Mouse (Mus musculus): ENCODE measurements around the gene BC049715. TPM values are rescaled to one million over a fixed set of nuclear protein-coding genes. Genes with fewer than 3 reads are reported as not detected.
A peak's percentile ranks its signal among the peaks of the same experiment; 100 is the strongest.

BC049715 gene
- polyA plus RNA-seq, 1 experiment from 2014 or later = 1.8 TPM

- Histone ChIP-seq H3K9ac (ENCODE audit: low read depth, low read length) (no peak overlapping the region), H3K4me1 (replicated peaks; ENCODE audit: control insufficient read depth, insufficient read depth, low read length) (no peaks in the 10 kb centered on the region; the same call in 1 of the 2 replicates), H3K36me3 (ENCODE audit: control insufficient read depth, insufficient read depth) (no peaks in the 10 kb centered on the region), H3K4me2 (replicated peaks; ENCODE audit: low read depth) (no peak overlapping the region), H3K9me3 (ENCODE audit: control insufficient read depth) (no peaks in the 10 kb centered on the region), H3K27me3 (replicated peaks; ENCODE audit: control insufficient read depth, insufficient read depth, low read length) (no peaks in the 10 kb centered on the region), H3K27ac (ENCODE audit: low read depth, low read length) (no peak overlapping the region), H3K4me3 (ENCODE audit: low read depth, low read length) (no peak overlapping the region)
- 70% methylated on average over 4 of the region's 4 CpGs for WGBS
- TF ChIP-seq CTCF (IDR thresholded peaks at IDR 0.05; ENCODE audit: low read depth) = no peak
- no peak for ATAC-seq
These were observed 38.7 kb downstream of the BC049715 start for GRCm38 (mm10) chr6:136866150-136866549.

DNA sequence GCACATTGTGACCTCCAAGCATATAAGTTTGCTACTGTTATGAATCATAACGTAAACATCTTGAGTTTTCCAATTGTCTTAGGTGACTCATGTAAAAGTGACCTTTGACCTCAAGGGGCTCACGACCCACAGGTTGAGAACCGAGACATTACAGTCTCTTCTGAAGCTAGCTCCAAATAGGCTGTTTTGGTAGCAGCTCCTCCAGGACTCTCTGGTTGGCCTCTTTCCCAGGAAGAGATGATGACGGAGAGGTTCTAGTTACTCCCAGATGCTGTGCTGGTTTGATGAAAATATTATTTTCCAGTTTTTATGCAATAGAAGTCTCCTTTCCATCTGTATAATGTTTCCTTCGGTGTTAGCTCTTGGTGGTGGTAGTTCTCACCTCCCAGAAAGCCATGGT lies 41.5 kb downstream of the BC049715 start:
- ATAC-seq = no peak
- TF ChIP-seq CTCF (IDR thresholded peaks at IDR 0.05; ENCODE audit: low read depth) = no peak
- Histone ChIP-seq H3K9ac (ENCODE audit: low read depth, low read length) (no peak overlapping the region), H3K27me3 (replicated peaks; ENCODE audit: control insufficient read depth, insufficient read depth, low read length) (no peaks in the 10 kb centered on the region), H3K27ac (ENCODE audit: low read depth, low read length) (no peak overlapping the region), H3K4me2 (replicated peaks; ENCODE audit: low read depth) (no peak overlapping the region), H3K4me1 (replicated peaks; ENCODE audit: control insufficient read depth, insufficient read depth, low read length) (no peaks in the 10 kb centered on the region; the same call in 1 of the 2 replicates), H3K9me3 (ENCODE audit: control insufficient read depth) (no peaks in the 10 kb centered on the region), H3K4me3 (ENCODE audit: low read depth, low read length) (no peak overlapping the region), H3K36me3 (ENCODE audit: control insufficient read depth, insufficient read depth) (no peaks in the 10 kb centered on the region)
- WGBS = 51% methylated on average over 5 of the region's 5 CpGs

- TF ChIP-seq CTCF (IDR thresholded peaks at IDR 0.05; ENCODE audit: low read depth) = no peak
These were observed 47.2 kb downstream of the BC049715 start for GRCm38 (mm10) chr6:136874599-136874998.

GRCm38 (mm10) chr6:136875670-136876069 lies 48.2 kb downstream of the BC049715 start, which contains the start of gene Mgp:
Gene Mgp (minus strand): TSS chr6:136875823.
- no peaks in the 10 kb centered on the region for H3K36me3 ChIP-seq (ENCODE audit: control insufficient read depth, insufficient read depth)
- H3K4me1 ChIP-seq (replicated peaks; ENCODE audit: control insufficient read depth, insufficient read depth, low read length) = no peaks in the 10 kb centered on the region
- no peaks in the 10 kb centered on the region for H3K9me3 ChIP-seq (ENCODE audit: control insufficient read depth)
- H3K4me2 ChIP-seq (replicated peaks; ENCODE audit: low read depth) = peak within 1 kb of the TSS; percentile 35; the same call in 1 of the 2 replicates
- 0 out of 2 replicates have a peak, but pooled peaks have one; percentile 2 for TF ChIP-seq CTCF (IDR thresholded peaks at IDR 0.05; ENCODE audit: low read depth)
- H3K9ac ChIP-seq (ENCODE audit: low read depth, low read length) = no peak within 1 kb of the TSS
- H3K27me3 ChIP-seq (replicated peaks; ENCODE audit: control insufficient read depth, insufficient read depth, low read length) = no peaks in the 10 kb centered on the region
- no peak within 1 kb of the TSS for H3K27ac ChIP-seq (ENCODE audit: low read depth, low read length)
- 43% methylated on average over 9 of the region's 9 CpGs for WGBS
- ATAC-seq = no peak
- H3K4me3 ChIP-seq (ENCODE audit: low read depth, low read length) = peak within 1 kb of the TSS; percentile 20; the same call in 1 of the 2 replicates

More at GRCm38 (mm10) chr6:136874599-136874998, 47.2 kb downstream of the BC049715 start:
- 49% methylated on average over 8 of the region's 8 CpGs for WGBS
- Histone ChIP-seq H3K9ac (ENCODE audit: low read depth, low read length) (no peak overlapping the region), H3K4me2 (replicated peaks; ENCODE audit: low read depth) (0 out of 2 replicates have a peak overlapping the region, but pooled peaks have one; percentile 35), H3K27ac (ENCODE audit: low read depth, low read length) (no peak overlapping the region), H3K4me3 (ENCODE audit: low read depth, low read length) (no peak overlapping the region), H3K36me3 (ENCODE audit: control insufficient read depth, insufficient read depth) (no peaks in the 10 kb centered on the region), H3K4me1 (replicated peaks; ENCODE audit: control insufficient read depth, insufficient read depth, low read length) (no peaks in the 10 kb centered on the region), H3K9me3 (ENCODE audit: control insufficient read depth) (no peaks in the 10 kb centered on the region), H3K27me3 (replicated peaks; ENCODE audit: control insufficient read depth, insufficient read depth, low read length) (no peaks in the 10 kb centered on the region)
- no peak for ATAC-seq

GRCm38 (mm10) chr6:136881678-136882077 lies 54.3 kb downstream of the BC049715 start:
- WGBS = 67% methylated on average over 8 of the region's 8 CpGs
- no peak for ATAC-seq
- Histone ChIP-seq H3K27ac (ENCODE audit: low read depth, low read length) (no peak overlapping the region), H3K27me3 (replicated peaks; ENCODE audit: control insufficient read depth, insufficient read depth, low read length) (no peaks in the 10 kb centered on the region), H3K4me3 (ENCODE audit: low read depth, low read length) (no peak overlapping the region), H3K9ac (ENCODE audit: low read depth, low read length) (no peak overlapping the region), H3K4me2 (replicated peaks; ENCODE audit: low read depth) (no peak overlapping the region), H3K9me3 (ENCODE audit: control insufficient read depth) (no peaks in the 10 kb centered on the region), H3K4me1 (replicated peaks; ENCODE audit: control insufficient read depth, insufficient read depth, low read length) (no peaks in the 10 kb centered on the region), H3K36me3 (ENCODE audit: control insufficient read depth, insufficient read depth) (no peaks in the 10 kb centered on the region)
- TF ChIP-seq CTCF (IDR thresholded peaks at IDR 0.05; ENCODE audit: low read depth) = no peak

DNA sequence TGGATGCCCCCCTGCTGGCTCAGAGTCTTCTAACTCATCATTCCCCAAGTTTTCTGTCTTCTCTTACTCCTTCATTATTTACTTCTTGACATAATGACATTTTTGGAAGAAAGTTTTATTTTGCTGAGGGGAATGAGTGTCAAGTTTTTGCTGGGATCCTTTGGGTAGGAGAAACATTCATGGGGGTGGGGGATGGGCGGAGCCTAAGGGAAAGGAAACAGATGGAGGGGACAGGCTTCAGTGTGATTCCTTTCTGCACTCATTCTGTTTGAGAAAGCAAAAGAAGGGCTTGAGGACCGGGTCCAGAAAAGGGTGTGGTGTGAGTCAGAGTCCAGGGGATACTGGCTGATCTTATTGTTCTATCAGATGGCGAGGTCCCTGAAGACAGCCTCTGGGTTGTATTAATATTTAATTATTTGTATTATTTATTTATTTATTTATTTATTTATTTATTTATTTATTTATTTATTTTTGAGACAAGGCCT lies 56.0 kb downstream of the BC049715 start:
- H3K27me3 ChIP-seq (replicated peaks; ENCODE audit: control insufficient read depth, insufficient read depth, low read length) = no peaks in the 10 kb centered on the region
- no peak for ATAC-seq
- no peak for TF ChIP-seq CTCF (IDR thresholded peaks at IDR 0.05; ENCODE audit: low read depth)
- H3K4me2 ChIP-seq (replicated peaks; ENCODE audit: low read depth) = no peak overlapping the region
- no peak overlapping the region for H3K9ac ChIP-seq (ENCODE audit: low read depth, low read length)
- no peaks in the 10 kb centered on the region for H3K4me1 ChIP-seq (replicated peaks; ENCODE audit: control insufficient read depth, insufficient read depth, low read length)
- no peak overlapping the region for H3K27ac ChIP-seq (ENCODE audit: low read depth, low read length)
- no peaks in the 10 kb centered on the region for H3K9me3 ChIP-seq (ENCODE audit: control insufficient read depth)
- H3K36me3 ChIP-seq (ENCODE audit: control insufficient read depth, insufficient read depth) = no peaks in the 10 kb centered on the region
- no peak overlapping the region for H3K4me3 ChIP-seq (ENCODE audit: low read depth, low read length)
- WGBS = 64% methylated on average over 3 of the region's 3 CpGs
